Mouse (Mus musculus): ENCODE results near the gene Sema5a. TPM values are rescaled to one million over a fixed set of nuclear protein-coding genes. Genes with fewer than 3 reads are reported as not detected.
A peak's percentile ranks its signal among the peaks of the same experiment; 100 is the strongest.

Sema5a gene
- polyA plus RNA-seq, 1 experiment from 2014 or later, result 8.9 TPM

DNA sequence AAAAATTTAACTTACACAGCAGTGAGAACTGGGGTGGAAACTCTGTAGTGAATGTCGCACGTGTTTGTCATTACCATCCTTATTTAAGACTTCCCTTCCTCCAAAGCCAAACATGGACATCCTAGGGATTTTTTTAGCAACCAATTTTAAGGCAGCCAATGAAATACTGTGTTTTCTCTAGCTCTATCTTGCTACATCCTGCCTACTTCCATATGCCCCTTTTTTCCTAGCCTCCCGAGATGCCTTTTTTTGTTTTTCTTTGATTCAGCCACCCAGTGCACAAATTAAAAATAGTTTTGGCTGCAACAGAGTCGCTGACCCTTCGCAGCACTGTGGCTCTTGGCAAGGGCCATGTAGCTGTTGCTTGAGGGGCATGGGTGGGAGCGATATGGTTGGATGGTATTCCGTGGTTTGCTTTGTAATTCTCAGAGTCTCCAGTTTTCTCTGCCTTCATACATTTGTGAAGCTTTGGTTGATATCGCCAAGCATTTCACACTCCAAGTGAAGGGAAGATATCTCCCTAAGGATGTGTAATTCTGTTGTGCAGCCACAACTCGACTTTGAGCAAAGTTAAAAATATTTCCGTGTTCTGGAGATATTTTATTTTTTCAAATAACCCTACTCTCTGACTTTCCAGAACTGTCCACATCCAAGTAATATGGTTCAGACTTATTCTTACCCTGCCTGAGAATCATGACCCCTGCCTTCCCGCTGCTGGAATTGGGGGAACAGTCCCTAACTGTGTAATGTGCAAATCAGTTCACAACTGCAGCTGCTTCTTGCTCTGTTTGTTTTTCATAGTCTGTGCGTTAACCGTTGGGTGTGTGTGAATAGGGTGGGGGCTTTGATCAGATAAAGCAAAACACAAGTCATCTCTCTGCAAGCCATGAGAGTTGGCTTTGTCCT, 188.6 kb downstream of the Sema5a start:
- Histone ChIP-seq H3K9me3 (no peaks in the 10 kb centered on the region), H3K4me3 (no peak overlapping the region), H3K4me1 (replicated peaks) (no peaks in the 10 kb centered on the region; the same call in none of the 2 replicates), H3K36me3 (no peaks in the 10 kb centered on the region), H3K27me3 (no peaks in the 10 kb centered on the region), H3K4me2 (no peak overlapping the region), H3K27ac (replicated peaks) (no peak overlapping the region), H3K9ac (no peak overlapping the region)
- ATAC-seq (ENCODE audit: low read depth), result peak; percentile 8; the same call in 1 of the 2 replicates
- WGBS, result 71% methylated on average over 13 of the region's 13 CpGs

GRCm38 (mm10) chr15:32433833-32434155, 189.2 kb downstream of the Sema5a start:
- Histone ChIP-seq H3K4me2 (no peak overlapping the region), H3K9ac (no peak overlapping the region), H3K4me1 (replicated peaks) (no peaks in the 10 kb centered on the region; the same call in none of the 2 replicates), H3K27me3 (no peaks in the 10 kb centered on the region), H3K36me3 (no peaks in the 10 kb centered on the region), H3K9me3 (no peaks in the 10 kb centered on the region), H3K27ac (replicated peaks) (no peak overlapping the region), H3K4me3 (no peak overlapping the region)
- ATAC-seq (ENCODE audit: low read depth), result peak; percentile 53

- no peak for ATAC-seq (ENCODE audit: low read depth)
- no peaks in the 10 kb centered on the region for H3K9me3 ChIP-seq
- H3K4me3 ChIP-seq, result no peak overlapping the region
These were observed 189.7 kb downstream of the Sema5a start for GRCm38 (mm10) chr15:32434274-32434673.

DNA sequence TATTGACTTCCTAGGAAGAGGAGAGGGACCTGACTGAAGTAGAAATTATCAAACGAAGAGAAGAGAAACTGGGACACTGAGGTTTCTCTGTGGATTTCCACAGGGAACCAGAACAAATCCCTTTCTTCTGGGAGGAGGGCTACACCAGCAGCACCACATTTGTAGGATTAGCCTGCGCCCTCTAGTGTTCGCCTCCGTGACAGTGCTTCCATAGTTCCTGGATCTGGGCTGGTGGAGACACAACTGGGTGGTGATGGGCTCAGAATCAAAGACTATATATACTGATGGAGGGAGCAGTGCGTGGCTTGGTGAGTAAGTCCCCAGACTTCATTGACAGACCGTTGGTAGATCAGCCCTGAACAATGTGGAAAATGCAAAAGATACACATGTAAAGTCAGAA, 193.0 kb downstream of the Sema5a start:
- Histone ChIP-seq H3K4me3 (no peak overlapping the region), H3K4me2 (no peak overlapping the region), H3K27me3 (no peaks in the 10 kb centered on the region), H3K9me3 (no peaks in the 10 kb centered on the region), H3K9ac (no peak overlapping the region), H3K36me3 (no peaks in the 10 kb centered on the region), H3K4me1 (replicated peaks) (no peaks in the 10 kb centered on the region; the same call in 1 of the 2 replicates), H3K27ac (replicated peaks) (no peak overlapping the region)
- WGBS, result 19% methylated on average over 6 of the region's 6 CpGs
- ATAC-seq (ENCODE audit: low read depth), result peak; percentile 40; the same call in 1 of the 2 replicates

More at GRCm38 (mm10) chr15:32434274-32434673, 189.7 kb downstream of the Sema5a start:
- Histone ChIP-seq H3K9ac (no peak overlapping the region), H3K4me2 (no peak overlapping the region), H3K36me3 (no peaks in the 10 kb centered on the region), H3K27ac (replicated peaks) (no peak overlapping the region), H3K27me3 (no peaks in the 10 kb centered on the region), H3K4me1 (replicated peaks) (no peaks in the 10 kb centered on the region; the same call in none of the 2 replicates)

DNA sequence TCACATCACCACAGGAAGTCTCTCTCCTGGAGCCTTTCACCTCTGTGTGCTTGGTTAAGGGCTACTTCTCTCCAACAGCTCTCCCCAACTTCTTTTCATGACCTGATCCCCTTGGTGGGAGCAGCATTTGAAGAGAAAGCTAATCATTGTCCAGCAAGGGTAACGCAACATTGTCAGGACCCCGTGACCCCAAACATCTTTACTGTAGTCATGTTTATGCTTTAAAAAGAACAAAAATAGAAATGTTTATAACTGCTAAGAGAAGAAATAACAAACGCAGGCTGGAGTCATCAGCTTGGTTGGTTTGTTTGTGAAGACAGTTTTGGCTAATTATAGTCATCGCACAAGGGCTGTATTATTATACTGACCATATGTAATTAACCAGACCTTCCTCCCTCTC, 198.1 kb downstream of the Sema5a start:
- no peak overlapping the region for H3K4me2 ChIP-seq
- no peak overlapping the region for H3K9ac ChIP-seq
- no peak overlapping the region for H3K4me3 ChIP-seq
- no peaks in the 10 kb centered on the region for H3K27me3 ChIP-seq
- H3K27ac ChIP-seq (replicated peaks), result no peak overlapping the region
- ATAC-seq (ENCODE audit: low read depth), result no peak
- H3K9me3 ChIP-seq, result no peaks in the 10 kb centered on the region
- peaks cover 4% of the 10 kb centered on the region; the same call in 1 of the 2 replicates for H3K4me1 ChIP-seq (replicated peaks)
- no peaks in the 10 kb centered on the region for H3K36me3 ChIP-seq
- WGBS, result 85% methylated on average over 4 of the region's 4 CpGs

DNA sequence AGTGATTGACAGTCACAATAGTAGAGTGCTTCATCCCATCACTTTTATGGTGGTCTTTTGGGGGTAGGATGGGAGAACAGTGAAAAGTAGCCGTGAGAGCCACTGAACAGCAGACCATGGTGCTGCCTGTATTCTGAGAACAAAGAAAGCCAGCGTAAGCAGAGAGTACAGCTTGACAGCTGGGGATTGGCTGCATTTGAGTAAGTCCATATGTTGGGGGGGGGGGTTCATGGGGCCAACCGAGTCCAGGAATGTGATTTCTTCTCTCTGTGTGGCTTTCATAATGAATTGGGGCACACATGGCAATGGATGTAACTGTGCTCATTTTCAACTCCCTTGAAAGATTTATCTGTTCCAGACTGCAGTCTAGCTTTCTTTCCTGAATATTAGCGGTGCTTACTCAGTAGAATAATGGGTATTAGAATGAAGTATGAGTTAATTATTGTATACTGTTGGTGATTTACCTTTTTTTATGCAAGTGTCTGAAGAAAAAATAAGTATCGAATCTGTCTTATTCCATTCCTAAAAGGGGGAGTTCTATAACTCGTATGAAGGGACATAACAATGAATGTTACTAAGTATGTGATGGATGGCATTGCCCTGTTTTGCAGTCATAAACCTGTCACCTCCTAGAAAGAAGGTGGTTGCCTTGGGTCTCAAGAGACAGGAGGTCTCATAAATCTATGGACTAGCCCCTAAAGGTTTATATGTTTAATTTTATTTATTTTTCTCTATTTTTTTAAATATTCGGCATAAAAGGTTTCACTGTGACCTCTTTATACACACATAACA, 203.1 kb downstream of the Sema5a start:
- Histone ChIP-seq H3K4me1 (replicated peaks) (peaks cover 4% of the 10 kb centered on the region), H3K9ac (no peak overlapping the region), H3K27me3 (no peaks in the 10 kb centered on the region), H3K9me3 (no peaks in the 10 kb centered on the region), H3K4me2 (no peak overlapping the region), H3K27ac (replicated peaks) (peak overlapping the region; percentile 54; the same call in 1 of the 2 replicates), H3K4me3 (no peak overlapping the region), H3K36me3 (no peaks in the 10 kb centered on the region)
- 41% methylated on average over 7 of the region's 7 CpGs for WGBS
- peak; percentile 66; the same call in 1 of the 2 replicates for ATAC-seq (ENCODE audit: low read depth)

DNA sequence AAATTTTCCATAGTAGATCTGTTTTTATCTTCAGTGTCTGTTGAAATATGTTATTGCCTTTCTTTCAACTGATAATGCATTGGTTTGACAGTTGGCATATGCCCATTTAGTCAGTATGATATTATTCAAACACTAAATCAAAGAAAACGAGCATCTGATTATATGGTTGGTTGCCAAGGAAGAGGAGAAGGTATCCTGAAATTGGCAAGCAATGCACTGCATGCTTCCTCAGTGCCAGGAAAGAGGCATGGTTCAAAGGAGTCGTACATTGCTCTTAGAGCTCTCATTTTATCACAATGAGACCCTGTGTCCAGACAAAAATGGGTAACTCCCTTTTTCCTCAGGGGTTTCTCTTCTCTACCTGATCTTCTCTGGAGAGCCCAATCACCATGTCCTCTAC, 214.4 kb downstream of the Sema5a start:
- no peak overlapping the region for H3K27ac ChIP-seq (replicated peaks)
- peaks cover 6% of the 10 kb centered on the region; the same call in 1 of the 2 replicates for H3K4me1 ChIP-seq (replicated peaks)
- no peak overlapping the region for H3K4me2 ChIP-seq
- 54% methylated on average over 2 of the region's 2 CpGs for WGBS
- ATAC-seq (ENCODE audit: low read depth), result no peak
- H3K27me3 ChIP-seq, result no peaks in the 10 kb centered on the region
- H3K4me3 ChIP-seq, result no peak overlapping the region
- H3K9ac ChIP-seq, result no peak overlapping the region
- H3K36me3 ChIP-seq, result no peaks in the 10 kb centered on the region
- no peaks in the 10 kb centered on the region for H3K9me3 ChIP-seq

GRCm38 (mm10) chr15:32460238-32460637, 215.6 kb downstream of the Sema5a start:
- WGBS, result 82% methylated on average over 7 of the region's 7 CpGs
- no peak for ATAC-seq (ENCODE audit: low read depth)
- H3K4me2 ChIP-seq, result no peak overlapping the region
- no peaks in the 10 kb centered on the region for H3K9me3 ChIP-seq
- H3K9ac ChIP-seq, result no peak overlapping the region
- no peaks in the 10 kb centered on the region for H3K36me3 ChIP-seq
- H3K27me3 ChIP-seq, result no peaks in the 10 kb centered on the region
- H3K4me1 ChIP-seq (replicated peaks), result peaks cover 6% of the 10 kb centered on the region; the same call in 1 of the 2 replicates
- no peak overlapping the region for H3K27ac ChIP-seq (replicated peaks)
- no peak overlapping the region for H3K4me3 ChIP-seq

DNA sequence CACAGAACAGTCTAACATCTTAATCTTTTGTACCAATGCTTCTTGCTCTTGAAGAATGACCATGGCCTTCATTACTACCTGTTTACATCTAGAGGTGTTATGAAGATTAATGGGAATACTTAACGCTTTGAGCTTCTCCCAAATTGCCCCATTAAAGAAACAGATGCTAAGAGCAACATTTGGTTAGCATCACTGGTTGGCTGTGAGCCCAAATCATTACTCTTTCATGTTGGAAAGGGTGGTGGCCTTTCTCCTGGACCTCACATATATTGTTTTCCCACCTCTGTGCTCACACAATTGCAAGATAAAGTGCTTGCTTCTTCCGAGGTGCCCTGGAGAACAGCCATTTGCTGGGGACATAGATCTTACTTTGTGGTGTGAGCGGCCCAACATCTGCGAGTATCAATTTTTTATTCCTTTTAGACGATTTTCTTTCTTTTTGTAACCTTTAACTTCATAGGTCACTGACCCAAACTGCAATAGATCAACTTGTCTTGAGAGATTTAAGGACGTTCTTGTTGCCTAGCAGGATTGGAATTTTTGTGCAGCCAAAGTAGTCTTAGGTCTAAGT, 227.0 kb downstream of the Sema5a start:
- WGBS, result 24% methylated on average over 6 of the region's 6 CpGs
- Histone ChIP-seq H3K27ac (replicated peaks) (no peak overlapping the region), H3K4me2 (no peak overlapping the region), H3K4me3 (no peak overlapping the region), H3K4me1 (replicated peaks) (peaks cover 5% of the 10 kb centered on the region; the same call in 1 of the 2 replicates), H3K27me3 (no peaks in the 10 kb centered on the region), H3K36me3 (no peaks in the 10 kb centered on the region), H3K9ac (no peak overlapping the region), H3K9me3 (no peaks in the 10 kb centered on the region)
- no peak for ATAC-seq (ENCODE audit: low read depth)

DNA sequence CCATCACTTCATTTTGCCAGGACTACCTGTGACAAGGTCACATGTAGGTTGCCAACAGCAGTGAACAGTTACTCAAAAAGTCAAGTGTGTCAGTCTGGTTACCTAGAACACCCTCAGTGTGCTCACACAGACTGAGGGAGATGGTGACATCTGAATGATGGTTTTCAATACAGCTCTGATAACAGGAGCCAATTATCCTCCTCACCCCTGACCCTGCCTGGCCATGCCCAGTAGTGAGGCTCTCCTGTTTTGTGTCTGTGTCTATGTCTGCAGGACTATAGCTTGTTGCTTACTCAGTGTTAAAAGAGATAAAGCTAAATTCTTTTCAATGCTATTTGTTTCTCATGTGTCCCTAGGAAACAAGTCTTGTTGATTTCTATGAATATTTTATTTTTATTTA, 236.1 kb downstream of the Sema5a start:
- no peaks in the 10 kb centered on the region for H3K9me3 ChIP-seq
- no peak overlapping the region for H3K4me3 ChIP-seq
- H3K9ac ChIP-seq, result no peak overlapping the region
- no peak overlapping the region for H3K27ac ChIP-seq (replicated peaks)
- ATAC-seq (ENCODE audit: low read depth), result no peak
- no peak overlapping the region for H3K4me2 ChIP-seq
- peaks cover 4% of the 10 kb centered on the region; the same call in 1 of the 2 replicates for H3K4me1 ChIP-seq (replicated peaks)
- no peaks in the 10 kb centered on the region for H3K36me3 ChIP-seq
- no peaks in the 10 kb centered on the region for H3K27me3 ChIP-seq

DNA sequence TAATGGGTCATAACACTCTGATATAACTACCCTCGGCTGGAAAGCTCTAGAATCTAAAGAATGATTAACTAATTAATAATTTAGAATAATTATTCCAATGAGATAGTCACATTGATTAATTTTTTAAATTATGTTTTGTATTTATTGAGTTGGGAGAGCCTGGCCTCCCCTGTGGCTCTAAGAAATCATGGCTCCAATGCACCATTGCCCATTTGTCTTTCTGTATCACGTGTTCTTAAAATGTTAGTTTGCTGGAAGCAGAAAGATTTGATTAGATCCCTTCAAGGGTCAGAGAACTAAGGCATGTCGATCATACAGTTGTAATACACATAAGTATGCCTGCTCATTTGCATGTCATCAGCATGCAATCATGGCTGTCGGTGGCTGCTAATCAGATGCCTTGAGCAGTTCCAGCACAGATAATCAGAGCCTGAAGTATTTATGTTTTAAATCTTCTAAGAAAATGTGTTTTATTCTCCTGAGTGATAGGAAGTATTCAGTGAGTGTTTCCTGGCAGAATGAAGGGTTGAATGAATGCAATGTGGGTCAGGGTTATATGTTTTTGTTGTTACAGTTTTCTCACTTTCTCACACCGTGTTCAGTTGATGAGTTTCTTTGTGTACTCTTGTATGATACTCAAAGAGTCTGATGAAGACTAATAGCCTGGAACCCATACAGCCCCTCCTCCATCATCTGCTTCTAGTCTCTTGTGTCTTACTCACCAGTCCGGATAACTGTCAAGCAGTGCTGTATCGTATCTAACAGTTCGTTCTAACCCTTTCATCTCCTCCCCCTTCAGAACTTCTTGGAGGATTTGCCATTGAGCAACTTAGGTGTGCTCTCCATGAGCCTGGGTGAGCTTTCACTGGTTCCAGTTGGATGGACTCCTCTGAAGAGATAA, 240.7 kb downstream of the Sema5a start:
- Histone ChIP-seq H3K27me3 (no peaks in the 10 kb centered on the region), H3K27ac (replicated peaks) (no peak overlapping the region), H3K4me3 (no peak overlapping the region), H3K36me3 (no peaks in the 10 kb centered on the region), H3K4me2 (no peak overlapping the region), H3K4me1 (replicated peaks) (peaks cover 4% of the 10 kb centered on the region; the same call in 1 of the 2 replicates), H3K9me3 (no peaks in the 10 kb centered on the region), H3K9ac (no peak overlapping the region)
- WGBS, result 63% methylated on average over 8 of the region's 8 CpGs
- ATAC-seq (ENCODE audit: low read depth), result peak; percentile 67

Data from neural tube, embryonic 13.5 days (tissue).